Mouse (Mus musculus): ENCODE data around the gene Nr0b2. TPM values are rescaled to one million over a fixed set of nuclear protein-coding genes. Genes with fewer than 3 reads are reported as not detected.
"Not testable (repeated sequence)": the region's sequence is repeated elsewhere in the genome, so short reads cannot be mapped to it uniquely, and the experiment has no call there.

The Nr0b2 gene
- polyA plus RNA-seq (2012; rRNA removed): not detected in 2 replicates

DNA sequence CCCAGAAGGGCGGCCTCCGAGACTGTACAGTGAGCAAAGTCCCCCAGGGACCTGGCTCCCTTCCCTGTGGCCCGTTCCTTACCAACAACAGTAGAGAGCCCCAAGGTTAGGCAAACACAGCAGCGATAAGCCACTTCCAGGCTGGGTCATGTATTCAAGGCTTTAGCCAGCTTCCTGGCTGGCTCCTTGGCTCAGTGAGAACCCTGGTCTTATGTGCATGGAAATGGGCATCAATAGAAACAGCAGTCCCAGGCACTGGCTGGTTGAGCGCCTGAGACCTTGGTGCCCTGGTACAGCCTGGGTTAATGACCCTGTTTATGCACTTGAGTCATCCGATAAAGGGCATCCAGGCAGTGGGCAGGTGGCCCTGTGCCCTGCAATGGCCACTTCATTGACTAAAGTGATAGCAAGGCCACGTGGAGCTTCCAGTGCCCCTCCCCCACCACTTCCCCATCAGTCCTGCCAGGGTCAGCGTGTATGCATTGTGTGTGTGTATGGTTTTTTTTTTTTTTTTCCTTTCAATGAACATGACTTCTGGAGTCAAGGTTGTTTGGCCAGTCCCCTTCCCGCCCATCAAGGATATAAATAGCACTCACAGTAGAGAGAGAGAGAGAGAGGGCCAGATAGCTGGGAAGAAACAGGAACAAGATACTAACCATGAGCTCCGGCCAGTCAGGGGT lies at the start of gene Nr0b2:
Nr0b2 (plus strand) TSS at position 609 of the 680 bp plus-strand sequence.
- no peak for DNase-seq (ENCODE audit: low read depth)

DNA sequence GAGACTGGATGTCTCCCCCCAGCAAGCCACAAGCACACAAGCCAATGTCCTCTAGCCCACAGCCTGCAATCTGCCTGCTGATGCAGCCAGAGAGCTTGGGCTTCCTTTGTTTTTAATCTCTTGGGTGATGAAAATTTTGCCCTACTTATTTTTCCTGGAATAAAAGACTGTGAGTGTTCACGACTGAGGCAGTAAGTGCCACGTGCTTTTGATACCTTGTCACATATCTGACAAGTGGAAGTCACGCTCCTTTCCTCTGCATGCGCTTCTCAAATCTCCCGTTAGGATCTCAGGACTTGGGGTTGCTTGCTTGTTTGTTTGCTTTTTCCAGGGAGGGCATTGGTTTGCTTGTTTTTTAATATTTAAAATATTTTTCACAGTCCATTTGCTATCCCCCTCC lies 48.9 kb upstream of the Nr0b2 start:
- DNase-seq (ENCODE audit: low read depth): no peak

DNA sequence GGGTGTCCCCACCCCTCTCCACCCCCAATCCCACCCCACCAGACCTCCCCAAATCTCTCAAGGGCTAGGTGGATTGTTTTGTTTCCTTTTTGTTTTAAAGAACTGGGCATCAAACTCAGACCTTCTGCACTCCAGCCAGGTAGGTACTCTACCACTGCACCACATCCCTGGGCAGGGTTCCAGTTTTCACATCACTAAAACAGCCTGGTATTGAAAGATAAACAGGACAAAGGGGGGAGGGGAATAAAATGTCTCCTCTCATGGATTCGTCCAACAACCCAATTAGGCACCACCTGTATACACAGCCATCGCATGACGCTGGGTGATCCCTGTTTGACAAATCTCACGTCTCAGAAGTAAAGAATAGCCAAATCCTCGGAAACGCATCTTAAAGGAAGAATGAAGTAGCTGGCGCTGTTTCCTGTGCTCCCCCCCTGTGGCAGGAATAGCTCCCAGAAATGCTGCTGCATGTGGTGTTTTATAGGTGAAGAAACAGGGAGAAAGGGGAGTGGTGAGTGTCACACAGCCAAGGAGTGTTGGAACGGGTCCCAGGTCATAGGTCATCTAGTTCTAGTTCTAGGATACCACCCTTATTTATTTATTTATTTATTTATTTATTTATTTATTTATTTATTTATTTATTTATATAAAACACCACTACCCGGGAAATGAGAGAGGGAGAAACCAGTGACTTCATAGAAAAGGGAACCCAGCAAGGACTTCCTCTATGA lies 48.3 kb upstream of the Nr0b2 start:
- DNase-seq (ENCODE audit: low read depth): no peak

DNA sequence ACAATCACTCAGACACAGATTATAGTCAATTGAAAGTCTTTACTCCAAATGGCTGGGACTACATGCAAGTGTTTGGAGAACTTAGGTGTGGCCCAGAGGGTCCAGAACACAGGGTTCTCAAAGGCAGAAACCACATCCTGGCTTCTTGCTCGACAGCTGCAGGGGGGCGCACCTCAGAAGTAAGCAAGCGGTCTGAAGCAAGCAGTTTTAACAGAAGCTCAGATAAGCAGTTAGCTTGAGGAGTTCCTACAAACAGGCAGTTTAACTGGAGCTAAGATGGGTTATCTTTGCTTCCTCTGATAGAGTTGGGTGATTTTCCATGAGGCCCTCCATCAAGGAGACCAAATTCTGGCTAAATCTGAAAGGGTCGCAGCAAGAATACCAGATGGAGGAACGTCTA lies 46.6 kb upstream of the Nr0b2 start:
- no peak for DNase-seq (ENCODE audit: low read depth)

DNA sequence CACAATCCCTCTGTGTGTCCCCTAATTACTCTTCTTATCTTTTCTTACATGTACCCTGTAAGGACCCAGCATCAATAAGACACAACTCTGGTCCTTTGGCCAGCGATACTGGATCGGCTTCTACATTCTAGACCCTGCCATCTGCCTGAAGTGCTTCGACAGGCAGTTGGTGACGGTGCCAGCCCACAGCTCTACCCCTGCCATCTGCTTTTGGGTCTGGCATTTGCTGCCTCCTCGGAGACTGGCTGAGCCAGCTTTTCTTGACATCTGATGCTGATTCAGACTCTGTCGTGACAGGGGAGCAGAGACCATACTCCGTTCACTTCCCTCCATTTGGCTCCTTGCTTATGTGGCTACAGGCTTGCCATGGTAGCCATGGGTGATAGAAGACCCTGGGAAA lies 44.2 kb upstream of the Nr0b2 start:
- DNase-seq (ENCODE audit: low read depth): no peak

DNA sequence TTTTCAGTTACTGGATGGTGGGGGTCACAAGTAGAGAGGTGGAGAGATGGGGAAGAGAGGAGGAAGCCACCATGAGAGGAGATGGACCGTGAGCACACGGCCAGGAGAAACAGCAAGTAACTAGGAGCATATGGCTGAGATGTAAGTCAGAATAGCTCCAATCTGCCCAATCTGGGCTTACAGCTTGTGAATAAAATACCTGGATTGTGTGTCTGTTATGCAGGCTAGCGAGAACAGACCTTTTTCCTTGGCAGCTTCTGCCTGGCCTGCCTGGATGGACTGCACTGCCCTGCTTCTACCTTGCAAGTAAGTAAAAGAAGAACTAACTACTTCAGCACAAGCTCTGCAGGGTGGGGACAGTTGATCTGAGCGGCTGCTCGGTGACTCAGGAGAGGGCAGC lies 42.1 kb upstream of the Nr0b2 start:
- no peak for DNase-seq (ENCODE audit: low read depth)

DNA sequence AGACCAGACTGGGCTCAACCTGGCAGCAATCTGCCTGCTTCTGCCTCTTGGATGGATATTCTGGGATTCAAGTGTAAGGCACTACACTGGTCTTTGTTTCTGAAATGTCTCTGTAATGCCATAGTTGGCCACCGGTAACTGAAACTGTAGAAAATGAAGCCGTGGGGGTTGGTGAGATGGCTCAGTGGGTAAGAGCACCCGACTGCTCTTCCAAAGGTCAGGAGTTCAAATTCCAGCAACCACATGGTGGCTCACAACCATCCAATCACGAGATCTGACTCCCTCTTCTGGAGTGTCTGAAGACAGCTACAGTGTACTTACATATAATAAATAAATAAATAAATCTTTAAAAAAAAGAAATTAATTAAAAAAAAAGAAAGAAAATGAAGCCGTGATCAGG lies 40.7 kb upstream of the Nr0b2 start:
- not testable (repeated sequence) for DNase-seq (ENCODE audit: low read depth)

DNA sequence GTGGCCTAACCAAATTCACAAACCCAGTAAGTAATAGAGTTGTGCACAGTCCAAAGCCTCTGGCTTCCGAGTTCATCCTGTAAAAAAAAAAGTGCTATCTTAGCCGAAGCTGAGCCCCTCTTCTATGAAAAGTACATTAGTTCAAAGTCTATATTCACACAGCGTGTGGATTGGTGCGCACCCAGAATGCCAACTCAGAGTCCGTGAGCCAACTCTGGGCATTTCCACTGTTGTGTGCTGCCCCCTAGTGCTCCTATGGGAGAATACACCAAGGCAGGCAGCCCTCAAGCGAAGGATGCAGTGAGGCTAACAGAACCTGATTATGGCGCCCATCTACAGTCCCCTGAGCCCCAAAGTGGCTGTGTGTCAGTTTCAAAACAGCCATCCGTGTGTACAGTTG lies 40.2 kb upstream of the Nr0b2 start:
- no peak for DNase-seq (ENCODE audit: low read depth)

DNA sequence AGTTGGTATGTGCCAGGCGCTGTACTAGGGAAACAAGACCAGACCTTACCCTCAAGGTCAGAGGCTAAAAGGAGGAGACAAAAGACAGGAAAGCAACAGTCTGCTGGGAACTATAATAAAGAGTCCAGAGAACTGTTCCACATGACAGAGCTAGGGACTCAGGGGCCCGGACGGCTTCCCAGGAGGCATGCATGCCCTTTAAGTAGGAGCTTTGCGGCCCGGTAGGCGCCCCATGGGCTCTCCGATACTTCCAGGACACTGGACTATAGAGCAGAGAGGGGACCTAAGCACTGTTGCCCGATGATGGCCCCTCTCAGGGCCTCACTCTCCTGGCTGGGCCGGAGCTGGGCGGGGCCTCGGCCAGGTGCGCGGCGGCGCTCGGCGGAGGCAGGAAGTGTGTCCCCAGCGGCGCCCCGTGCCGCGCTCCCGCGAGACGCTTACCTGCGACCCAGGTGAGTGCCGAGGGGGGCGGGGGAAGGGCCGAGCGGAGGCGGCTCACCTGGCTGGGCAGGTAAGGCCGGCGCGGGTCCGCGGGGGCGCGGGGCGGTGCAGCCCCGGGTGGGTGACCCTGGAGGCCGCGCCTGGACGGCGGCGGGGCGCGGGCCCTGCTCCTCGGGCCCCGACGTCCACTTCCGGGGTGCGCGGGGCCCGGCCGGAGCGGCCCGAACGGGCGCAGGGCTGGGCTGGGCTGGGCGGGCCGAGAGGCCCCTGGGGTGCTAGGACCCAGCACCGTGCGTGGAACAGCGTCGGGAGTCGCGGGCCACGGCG lies 34.4 kb upstream of the Nr0b2 start, which contains the start of gene Kdf1:
Kdf1 (plus strand) TSS at position 363 of the 768 bp plus-strand sequence.
- DNase-seq (ENCODE audit: low read depth): no peak

DNA sequence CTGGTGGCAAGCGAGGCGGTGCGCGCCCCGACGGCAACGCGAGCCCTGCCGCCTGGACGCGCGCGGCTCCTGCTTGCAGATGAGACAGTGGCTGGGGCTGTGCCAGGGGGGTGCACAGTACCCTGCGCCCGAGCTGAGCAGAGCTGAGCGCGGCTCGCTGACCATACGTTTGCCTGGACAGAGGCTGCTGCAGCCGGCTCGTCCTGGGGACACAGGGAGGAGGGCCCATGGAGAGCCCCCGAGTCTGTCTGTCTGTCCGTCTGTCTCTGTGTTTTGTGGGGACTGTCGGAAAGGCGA lies 33.9 kb upstream of the Nr0b2 start:
- DNase-seq (ENCODE audit: low read depth): no peak

DNA sequence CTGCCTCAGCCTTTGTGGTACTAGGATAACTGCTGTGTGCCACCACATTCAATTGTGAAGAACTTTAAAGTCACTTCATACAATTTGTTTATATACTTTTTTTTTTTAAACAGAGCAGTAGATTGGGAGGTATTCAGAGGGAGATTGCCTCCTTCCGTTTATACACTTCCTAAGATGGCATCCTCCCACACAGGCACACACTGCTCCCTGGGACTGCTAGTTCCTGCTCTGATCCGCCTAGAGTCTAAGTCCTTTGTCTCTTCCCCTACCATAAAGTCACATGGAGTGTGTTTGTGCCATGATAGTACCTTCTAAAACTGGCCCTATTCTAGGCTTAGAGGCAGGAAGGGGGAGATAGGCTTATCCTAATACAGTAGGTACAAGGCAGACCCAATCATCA lies 31.7 kb upstream of the Nr0b2 start:
- DNase-seq (ENCODE audit: low read depth): no peak

DNA sequence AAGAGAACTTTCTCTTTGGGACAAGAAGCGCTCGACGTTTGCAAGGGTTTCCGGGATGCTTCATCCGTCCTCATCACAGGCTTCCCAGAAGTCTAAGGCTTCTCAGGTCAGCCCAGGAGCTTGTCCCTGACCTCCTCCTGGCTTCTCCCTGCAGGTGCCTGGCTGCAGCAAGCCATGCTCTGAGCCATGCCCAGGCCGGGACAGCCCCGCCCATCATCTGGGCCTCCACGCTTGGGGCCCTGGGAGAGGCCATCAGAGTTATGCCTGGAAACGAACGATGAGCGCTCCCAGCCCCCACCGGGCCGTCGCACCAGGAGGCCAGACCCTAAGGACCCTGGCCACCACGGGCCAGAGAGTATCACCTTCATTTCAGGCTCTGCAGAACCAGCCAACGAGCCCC lies 25.4 kb upstream of the Nr0b2 start:
- no peak for DNase-seq (ENCODE audit: low read depth)

DNA sequence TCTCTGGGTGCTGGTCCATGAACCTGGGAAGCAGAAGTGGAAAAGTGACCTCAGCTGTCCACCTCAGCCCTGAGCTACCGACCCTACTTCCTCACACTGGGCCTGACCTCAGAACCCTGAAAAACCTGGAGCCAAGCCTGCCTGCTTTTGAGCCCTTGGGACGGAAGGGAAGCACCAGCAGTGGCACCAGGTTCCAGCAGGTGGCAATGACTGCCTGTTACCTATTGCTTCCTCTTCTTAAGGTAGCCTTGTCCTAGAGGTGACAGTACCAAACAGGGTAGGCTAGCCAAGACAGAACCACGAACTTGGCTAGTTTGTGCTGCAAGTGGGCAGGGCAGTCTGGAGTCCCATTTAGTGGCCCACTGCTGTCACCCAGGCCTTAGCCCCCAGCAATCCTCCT lies 20.4 kb upstream of the Nr0b2 start:
- no peak for DNase-seq (ENCODE audit: low read depth)

DNA sequence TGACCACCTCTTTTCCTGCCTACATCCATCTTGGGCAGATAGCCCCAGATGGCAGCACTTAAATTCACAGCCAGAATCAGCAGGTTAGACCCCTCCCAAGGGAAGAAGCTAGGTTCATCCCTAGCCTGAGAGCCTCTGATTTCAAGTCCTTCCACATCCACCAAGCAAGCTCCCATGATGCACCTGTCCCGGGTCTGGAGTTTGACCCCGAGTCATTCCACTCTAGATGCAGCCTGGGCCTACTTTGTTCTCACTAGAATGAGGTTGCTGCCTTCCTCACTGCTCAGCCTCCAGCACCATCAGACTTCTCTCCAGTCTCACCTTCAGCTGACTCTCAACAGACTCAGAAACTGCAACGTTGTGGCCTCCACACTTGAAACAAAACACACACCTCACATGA lies 17.1 kb upstream of the Nr0b2 start:
- no peak for DNase-seq (ENCODE audit: low read depth)

DNA sequence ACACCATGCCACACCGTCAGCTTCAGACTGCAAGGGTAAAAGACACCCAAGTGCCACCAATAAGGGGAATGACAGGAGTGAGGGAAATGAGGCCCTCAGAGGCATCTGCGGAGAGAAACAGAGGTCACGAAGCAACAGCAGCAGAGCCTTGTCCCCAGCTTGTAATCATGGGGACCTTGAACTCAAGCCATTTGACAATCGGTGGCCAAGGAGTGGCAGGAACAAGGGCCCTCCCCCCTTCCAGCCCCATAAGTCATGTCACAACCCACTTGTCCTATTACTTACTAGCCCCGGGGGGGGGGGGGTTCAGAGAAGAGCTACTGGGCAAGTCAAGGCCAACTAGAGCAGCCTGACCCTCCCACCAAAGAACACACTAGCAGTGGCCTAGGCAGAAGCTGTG lies 16.5 kb upstream of the Nr0b2 start:
- DNase-seq (ENCODE audit: low read depth): no peak

DNA sequence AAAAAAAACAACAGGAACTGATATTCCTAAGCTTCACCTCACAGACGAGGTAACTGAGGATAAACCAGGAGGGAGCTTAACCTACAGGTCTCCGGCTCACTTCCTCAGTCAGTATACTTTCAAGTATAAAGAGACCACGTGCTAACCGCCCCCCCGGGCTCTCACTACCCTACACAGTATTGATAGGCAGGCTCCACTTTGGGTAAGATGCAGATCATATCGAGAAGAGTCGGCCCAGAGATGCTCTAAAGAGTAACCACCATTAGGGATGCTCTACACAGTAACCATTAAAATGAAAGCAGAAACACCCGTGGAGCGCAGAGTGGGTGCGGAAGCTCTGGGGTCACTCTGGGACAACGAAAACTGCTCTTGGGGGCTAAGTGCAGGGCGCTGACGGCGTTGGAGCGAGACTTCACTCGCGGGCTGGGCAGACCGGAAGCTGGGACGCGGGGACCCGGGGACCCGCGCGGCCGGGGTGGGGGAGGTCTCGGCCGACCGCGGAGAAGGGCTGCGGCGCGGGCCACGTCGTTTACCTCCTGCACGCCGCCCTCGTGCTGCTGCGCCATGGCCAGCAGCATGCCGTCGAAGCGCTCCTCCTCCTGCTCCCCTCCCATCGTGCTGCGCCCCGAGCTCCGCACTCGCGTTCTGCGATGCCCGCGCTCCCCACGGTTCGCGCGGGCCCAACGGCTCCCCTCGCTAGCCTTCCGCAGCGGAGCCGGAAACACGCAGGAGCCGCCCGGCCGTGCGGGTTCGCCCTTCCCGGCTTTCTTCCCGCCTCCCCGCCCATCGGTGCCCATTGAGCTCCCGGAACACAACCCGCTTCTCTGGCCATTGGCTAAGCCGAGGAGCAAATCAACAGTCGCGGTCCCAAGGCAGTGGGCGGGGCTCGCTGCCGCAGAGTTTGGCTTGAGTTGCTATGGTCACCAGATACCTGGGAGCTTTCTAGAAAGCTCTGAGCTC lies 7.6 kb upstream of the Nr0b2 start, which contains the start of gene Nudc:
Nudc (minus strand) TSS at position 725 of the 960 bp plus-strand sequence.
- peak; percentile 44 for DNase-seq (ENCODE audit: low read depth)

DNA sequence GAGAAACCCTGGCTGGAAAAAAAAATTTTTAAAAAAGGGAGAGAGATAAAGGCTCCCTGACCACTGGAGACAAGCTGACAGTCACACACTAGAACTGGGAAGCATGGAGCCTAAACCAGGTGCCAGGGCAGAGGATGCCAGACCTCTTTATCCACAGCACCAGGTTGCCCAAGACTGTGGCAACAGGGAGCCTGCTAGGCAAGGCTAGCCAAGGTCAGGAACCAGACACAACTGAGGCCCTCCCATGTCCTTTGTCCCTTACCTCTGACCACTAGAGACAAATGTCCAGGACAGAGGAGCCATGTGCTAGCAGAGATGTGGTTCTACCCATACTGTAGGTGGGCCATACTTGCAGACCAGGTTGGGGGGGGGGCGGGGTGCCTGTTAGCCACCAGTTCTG lies 1.1 kb upstream of the Nr0b2 start:
- DNase-seq (ENCODE audit: low read depth): no peak

DNA sequence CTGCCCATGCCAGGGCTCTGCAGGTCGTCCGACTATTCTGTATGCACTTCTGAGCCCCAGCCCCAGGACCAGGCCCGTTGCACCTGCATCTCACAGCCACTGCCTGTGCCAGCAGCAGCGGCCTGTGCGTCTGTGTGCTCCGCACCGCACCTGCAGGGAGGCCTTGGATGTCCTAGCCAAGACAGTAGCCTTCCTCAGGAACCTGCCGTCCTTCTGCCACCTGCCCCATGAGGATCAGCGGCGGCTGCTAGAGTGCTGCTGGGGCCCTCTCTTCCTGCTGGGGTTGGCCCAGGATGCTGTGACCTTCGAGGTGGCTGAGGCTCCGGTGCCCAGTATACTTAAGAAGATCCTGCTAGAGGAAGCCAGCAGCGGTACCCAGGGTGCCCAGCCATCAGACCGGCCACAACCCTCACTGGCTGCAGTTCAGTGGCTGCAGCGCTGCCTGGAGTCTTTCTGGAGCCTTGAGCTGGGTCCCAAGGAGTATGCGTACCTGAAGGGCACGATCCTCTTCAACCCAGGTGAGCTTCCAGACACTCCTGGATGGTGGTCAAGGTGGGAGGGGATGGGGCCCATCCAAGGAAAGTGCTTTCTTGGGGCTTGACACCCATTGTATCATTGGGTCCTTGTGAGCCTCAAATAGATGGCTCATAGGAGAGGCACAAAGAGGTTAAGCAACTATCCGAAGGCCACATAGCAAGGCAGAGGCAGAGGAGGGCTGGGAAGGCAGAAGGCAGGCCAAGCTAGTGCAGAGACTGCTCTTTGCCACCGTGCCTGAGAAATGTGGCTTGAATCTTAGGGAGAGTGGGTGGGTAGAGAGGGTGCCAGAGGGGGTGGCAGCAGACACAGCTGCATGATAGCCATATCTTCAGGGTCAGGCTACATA lies 513 bp downstream of the Nr0b2 start:
- DNase-seq (ENCODE audit: low read depth): no peak

DNA sequence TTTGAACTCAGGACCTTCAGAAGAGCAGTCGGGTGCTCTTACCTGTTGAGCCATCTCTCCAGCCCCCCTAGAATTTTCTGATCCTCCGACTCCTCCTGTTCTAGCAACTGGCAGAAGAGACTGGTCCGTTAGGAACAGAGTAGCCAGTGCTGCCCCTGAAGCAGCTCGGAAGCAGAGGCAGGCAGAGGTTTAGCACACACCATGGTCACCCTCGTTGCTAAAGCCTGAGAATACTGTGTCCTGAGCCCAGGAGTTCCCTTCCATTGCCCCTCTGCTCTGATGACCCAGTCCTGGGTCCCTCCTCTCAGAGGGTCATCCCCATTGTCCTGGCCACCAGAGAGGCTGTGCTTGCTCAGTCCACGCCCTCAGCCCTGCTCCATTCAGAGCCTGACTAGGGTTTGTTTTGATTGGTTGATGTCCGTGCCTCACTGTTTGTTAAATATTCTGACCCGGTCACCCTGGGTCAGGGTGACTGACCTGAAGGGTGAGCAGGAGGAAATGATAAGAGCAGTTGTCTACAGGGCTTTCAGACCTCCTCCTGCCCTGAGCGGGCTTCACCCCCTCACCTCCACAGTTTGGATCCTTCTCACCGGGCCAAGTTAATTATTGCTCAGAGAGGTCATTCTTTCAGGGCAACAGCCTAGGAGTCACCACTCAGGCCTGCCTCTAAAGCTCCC lies 4.0 kb downstream of the Nr0b2 start:
- DNase-seq (ENCODE audit: low read depth): no peak

DNA sequence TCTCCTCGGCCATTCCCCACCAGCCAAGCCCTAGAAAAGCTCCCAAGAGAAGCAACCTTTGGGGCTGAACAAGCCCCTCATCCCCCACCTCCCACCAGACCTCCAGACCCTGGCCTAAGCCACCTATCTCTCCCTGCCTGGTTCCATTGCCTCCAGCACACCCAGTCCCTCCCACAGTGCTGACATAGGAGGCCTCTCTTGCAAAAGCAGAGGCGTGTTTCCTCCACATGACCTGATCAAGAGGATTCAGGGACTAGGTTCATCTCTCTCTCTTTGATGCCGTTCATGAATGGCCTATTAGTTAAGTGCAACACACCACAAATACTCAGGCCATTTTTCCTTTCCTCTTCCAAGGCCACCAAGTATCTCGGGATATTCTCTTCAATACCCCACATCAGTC lies 6.7 kb downstream of the Nr0b2 start:
- no peak for DNase-seq (ENCODE audit: low read depth)

All from gonadal fat pad, adult 2 months (tissue).